Mouse (Mus musculus): ENCODE measurements around the gene Noc3l.

GRCm38 (mm10) chr19:38846373-38846772, 27.3 kb upstream of the Noc3l start:
- TF ChIP-seq CTCF (IDR thresholded peaks at IDR 0.05; ENCODE audit: low read depth) = no peak
- TF ChIP-seq EP300 (IDR thresholded peaks at IDR 0.05; ENCODE audit: low read depth) = no peak

Data from liver, postnatal 0 days (tissue).